Mouse (Mus musculus) embryo, embryonic 10.5 days (tissue): ENCODE results near the gene Prss40.
"Not testable (repeated sequence)": the region's sequence is repeated elsewhere in the genome, so short reads cannot be mapped to it uniquely, and the experiment has no call there.

ENCODE experiments used
- DNase-seq: peaks from one replicate; pipeline ENCODE4 v3.0.0-alpha.2; 2015; ENCODE audit warnings: low spot score

Gene Prss40

GRCm38 (mm10) chr1:34535043-34535698 lies 25.6 kb downstream of the Prss40 start, which contains the start of gene Cfc1:
Gene Cfc1, plus strand, starts transcription at chr1:34535648.
- DNase-seq, result not testable (repeated sequence)

GRCm38 (mm10) chr1:34534574-34534973 lies 26.2 kb downstream of the Prss40 start:
- DNase-seq, result not testable (repeated sequence)

DNA sequence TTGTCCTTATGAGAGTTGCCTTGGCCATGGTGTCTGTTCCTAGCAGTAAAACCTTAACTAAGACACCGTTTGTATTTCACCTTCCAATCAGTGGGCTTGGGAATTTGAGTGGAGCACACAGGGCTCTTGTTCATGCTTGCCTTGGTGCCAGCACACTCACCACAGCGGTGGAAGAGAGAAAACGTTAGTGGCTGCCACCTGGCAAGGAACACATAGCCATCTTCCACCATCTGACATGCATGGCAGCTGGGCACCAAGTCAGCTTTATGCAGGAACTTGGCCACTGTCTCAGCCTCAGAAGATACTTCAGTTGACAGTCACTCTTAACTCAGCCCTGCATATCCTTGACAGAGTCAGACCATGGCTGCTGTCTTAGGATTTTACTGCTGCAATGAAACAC lies 37.1 kb downstream of the Prss40 start:
- no peak for DNase-seq

DNA sequence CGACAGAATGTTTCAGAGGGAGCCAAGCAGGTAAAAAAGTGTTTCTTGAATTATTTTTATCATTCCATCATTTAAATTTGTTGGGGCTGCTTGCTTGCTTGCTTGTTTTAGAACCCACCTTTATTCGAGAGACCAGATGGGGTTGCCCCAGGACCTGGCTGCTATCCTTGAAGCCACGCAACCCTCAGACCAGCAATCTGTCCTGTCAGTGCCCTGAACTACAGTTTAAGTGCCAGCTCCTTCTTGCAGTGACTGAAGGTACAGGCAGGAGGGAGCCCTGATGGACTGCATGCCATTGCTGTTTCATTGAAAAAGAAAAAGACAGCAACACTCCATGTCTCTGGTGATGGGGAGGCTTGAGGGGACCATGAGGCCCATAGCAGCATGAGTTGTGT lies 37.9 kb downstream of the Prss40 start:
- DNase-seq, result no peak

- DNase-seq, result no peak
Measured at GRCm38 (mm10) chr1:34522205-34522849, 38.4 kb downstream of the Prss40 start.

DNA sequence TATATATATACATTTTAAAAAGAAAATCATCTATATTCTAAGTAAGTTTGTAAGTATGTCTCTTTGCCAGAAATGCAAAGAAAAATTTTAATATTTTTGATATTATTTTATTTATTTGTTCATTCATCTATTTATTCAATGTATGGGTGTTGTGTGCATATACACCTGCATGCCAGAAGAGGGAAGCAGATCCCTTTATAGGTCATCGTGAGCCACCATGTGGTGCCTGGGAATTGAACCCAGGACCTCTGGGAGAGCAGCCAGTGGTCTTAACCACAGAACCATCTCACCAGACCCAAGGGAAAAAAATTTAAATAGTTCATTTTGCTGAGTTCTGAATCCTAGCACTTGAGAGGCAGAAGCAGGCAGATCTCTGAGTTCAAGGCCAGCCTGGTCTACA lies 42.5 kb downstream of the Prss40 start:
- DNase-seq, result no peak

DNA sequence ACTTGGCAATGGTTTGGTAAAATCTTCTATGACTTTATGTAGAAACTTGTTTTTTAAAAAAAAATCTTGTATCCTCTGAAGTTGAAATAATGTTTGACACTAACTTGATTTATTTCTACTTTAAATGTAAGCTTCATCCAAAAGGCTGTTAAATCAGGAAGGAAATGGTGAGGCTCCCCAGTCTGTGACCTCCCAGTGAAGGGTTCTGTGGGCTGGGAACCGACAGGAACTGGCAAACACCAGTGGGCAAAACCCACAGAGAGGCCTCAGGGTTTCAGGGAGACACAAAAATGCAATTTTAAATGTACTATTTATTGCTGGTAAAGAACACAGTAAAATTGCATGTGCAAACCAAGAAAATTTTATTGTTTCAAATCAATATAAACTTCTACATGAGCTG lies 42.9 kb downstream of the Prss40 start:
- not testable (repeated sequence) for DNase-seq

- not testable (repeated sequence) for DNase-seq
Measured at GRCm38 (mm10) chr1:34517297-34517696, 43.4 kb downstream of the Prss40 start.

DNA sequence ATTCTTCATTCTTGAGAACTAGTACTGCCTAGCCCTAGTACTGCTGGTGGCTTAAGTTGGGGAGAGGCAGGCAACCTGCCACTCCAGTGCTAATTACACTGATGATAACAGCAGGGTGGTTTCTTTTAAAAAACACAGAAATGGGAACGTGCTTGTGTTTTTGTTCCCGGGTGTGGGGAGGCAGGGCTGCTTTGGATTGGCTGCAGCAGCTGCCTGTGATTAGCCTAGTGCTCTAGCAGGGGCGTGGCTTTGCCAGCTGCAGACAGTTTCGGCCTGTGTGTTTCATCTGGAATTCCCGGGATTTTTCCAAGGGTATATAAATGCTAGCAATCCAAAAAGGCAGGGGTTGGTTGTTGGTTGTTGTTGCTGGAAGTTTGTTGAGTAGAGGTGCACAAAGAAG lies 44.1 kb downstream of the Prss40 start:
- DNase-seq, result no peak

DNA sequence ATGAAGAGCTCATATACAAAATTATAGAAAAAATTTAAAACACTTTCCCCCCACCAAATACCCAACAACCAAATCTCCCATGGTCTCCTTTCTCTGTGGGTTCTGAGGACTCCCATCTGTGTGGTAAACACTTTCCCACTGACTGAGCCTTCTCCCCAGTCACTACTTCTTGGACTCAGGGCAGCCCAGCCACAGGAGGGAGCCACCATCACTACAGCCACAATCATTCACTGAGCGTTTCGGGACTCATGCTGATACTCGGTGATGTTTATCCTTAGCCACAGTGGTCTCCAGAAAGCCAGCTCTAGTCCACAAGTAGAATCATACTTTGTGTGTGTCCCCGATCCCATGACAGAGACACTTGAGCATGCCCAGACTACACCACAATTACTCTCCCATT lies 47.7 kb downstream of the Prss40 start:
- DNase-seq, result no peak

GRCm38 (mm10) chr1:34511027-34511426 lies 49.7 kb downstream of the Prss40 start:
- DNase-seq, result peak; percentile 77

- peak; percentile 11 for DNase-seq
Measured at GRCm38 (mm10) chr1:34510575-34510981, 50.2 kb downstream of the Prss40 start.

- no peak for DNase-seq
Measured at GRCm38 (mm10) chr1:34507986-34508385, 52.8 kb downstream of the Prss40 start.

DNA sequence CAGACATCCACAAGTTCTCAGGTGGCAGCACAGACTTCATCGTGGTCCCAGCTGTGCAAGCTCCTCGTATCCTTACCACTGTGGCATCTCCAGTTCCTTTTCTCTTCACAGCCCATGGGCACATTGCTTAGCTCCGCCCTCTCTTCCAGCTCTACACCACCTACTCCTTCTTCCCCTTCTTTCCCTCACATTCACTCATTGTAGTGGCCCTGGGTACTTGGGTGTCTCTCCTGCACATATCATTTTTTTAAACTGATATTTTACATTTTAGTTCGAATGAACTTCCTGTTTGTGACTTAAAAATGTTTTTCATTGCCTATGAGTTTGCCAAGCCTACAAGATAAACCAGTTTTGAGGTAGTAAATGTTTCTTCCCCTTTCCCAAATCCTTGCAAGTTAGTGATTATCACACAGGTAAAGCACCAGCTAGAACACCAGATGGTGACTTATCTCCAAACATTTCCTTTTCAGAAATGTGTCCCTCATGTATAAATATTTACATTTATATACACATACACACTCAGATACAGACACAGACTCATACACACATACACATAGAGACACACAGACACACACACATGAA lies 54.7 kb downstream of the Prss40 start:
- DNase-seq, result no peak

DNA sequence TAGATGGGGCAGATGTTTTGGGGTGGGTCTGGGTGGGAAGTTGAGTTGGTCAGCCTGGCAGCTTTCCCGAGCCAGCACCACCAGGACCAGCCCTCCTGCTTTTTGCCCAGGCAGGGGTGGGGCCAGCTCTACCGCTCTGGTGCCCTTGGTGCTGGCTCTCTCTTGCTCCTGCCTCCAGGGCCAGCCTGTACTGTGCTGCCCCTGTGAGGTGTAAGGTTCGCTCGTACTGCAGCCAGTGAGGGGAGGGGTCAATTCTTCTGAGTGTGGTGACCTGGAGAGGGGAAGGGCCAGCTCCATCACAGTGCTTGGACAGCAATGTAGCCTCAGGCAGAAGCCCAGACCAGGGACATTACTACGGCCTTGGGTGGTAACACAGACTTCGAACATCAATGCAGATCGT lies 55.4 kb downstream of the Prss40 start:
- DNase-seq, result no peak

DNA sequence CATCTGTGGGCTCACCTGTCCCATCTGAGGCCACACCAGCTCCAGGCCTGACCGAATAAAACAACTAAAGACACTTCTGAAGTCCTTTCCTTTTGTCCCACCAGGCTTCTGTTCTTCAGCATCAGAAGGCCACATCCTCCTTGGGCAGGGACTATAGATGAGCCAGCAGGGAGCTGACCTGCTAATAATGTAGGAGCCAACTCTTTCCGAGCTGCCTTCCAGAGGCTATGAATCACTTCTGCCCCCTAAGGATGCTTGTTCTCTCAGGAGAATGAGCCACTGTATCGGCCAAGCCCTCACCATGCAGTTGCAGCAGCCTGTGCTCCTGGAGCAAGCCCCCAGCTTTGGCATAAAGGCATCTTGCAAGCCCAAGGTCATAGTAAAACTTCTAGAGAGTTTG lies 57.8 kb downstream of the Prss40 start:
- no peak for DNase-seq
